Mouse (Mus musculus) cerebellum, adult 9-10 months (tissue): ENCODE results near the gene Abcc6.

ENCODE experiments used
- DNase-seq: peaks from one replicate; pipeline ENCODE4 v3.0.0; 2022

Gene Abcc6

DNA sequence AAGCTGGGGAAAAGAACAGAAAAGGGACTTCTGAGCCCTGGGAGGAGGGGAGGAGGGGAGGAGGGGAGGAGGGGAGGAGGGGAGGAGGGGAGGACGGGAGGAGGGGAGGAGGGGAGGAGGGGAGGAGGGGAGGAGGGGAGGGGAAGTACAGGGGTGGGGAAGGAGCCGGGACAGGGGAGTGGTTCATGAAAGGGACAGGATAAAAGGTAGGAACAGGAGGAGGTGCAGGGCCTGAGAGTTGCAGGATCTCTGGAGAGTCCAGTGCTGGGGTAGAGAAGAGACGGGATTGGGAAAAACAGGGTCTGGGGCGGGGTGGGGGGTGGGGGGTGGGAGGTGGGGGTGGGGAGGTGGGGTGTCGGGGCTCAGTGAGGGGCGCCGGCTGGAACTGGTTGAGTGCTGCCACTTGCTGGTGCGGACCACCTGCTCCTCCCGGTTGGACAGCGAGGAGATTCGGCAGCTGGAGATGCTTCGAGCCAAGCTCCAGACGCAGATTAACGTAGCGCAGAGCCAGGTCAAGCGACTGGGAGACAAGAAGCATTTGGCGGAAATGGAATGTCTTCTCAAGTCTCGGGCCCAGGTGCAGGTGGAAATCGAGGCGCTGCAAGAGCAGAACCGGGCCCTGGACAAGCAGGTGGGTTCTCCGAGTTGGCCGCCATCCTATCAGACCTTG lies 101.3 kb downstream of the Abcc6 start:
- DNase-seq: no peak

DNA sequence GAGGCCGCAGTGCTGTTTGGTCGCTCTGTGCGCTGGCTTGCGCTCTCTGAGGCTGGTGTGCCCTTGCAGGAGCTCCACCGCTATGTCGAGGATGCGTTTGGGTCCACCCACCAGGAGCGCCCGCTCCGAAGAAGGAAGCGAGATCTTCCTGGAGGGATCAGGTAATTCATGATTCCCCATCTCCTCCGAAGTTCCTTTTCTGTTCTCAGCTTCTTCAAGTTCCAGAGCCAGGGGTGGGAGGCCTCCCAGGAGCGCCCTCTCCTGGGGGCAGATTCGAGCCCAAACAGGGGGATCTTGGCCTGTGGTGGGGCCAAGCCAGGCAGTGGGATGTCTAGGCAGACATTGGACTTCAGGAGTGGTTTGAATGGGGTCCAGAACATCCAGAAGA lies 105.7 kb downstream of the Abcc6 start:
- DNase-seq: no peak

DNA sequence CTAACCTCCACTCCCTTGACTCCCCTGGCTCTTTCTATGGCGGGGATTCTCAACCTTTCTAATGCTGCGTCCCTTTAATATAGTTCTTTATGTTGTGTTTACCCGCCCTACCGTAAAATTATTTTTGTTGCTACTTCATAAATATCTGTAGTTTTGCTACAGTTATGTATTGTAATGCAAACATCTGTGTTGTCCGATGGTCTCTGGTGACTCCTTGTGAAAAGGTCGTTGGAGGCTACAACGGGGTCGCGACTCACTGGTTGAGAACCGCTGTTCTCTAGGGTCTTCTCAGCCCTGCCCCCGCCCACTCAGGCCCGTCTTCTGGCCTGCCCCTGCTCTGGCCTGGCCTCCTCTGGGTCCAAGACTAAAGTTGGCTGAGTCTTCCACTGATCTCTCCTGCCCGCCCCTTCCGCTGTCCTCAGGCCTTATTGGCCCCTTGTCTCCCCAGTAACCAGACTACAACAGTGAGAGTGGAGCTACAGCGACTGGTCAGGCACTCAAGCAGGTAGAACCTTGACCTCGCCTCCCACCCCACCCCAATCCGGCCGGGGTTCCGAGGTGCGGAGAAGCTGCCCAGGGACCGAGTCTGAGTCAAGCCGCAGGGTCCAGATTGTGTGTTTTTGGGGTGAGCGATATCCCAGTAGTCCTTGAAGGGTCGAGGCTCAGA lies 106.2 kb downstream of the Abcc6 start, which contains the start of gene Ccdc114:
Ccdc114 (plus strand) TSS at position 311 of the 667 bp plus-strand sequence.
- DNase-seq: peak; percentile 33

DNA sequence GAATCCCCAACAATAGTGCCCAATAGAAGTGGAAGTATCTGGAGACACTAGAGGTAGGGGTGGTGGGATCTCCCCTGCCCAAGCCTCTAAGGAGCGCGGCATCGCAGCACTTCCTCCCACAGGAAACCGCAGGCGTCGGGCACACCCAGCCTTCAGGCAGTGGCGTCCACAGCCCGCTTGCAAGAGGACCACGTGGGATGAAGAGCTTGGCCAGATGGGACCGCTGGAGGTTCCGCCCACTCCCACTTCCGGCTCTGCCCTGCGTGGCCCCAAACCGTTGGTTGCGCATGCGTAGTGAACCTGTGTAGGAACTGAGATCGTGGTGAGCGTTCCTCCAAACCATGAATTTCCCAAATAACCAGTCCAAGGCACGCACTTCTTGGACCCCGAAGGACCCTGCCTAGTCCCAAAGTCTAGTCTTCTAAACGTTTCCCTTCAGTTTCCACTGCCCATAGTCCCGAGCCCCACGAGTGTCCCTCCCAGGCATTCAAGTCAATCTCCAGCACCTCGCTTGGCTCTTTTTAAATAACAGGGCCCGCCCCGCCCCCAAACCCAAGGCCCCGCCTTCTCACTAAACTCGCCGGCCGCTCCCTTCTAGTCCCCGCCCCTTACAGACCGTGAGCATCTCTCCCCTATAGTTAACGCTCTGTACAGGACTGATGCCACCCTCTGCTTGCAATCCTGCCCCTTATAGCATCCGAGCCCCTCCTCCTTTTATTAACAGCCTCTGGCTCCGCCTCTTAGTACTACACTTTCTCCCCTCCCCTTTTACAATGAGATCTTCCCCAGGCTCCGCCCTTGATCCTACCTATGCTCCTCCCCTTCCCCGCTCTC lies 107.0 kb downstream of the Abcc6 start:
- DNase-seq: peak; percentile 84

DNA sequence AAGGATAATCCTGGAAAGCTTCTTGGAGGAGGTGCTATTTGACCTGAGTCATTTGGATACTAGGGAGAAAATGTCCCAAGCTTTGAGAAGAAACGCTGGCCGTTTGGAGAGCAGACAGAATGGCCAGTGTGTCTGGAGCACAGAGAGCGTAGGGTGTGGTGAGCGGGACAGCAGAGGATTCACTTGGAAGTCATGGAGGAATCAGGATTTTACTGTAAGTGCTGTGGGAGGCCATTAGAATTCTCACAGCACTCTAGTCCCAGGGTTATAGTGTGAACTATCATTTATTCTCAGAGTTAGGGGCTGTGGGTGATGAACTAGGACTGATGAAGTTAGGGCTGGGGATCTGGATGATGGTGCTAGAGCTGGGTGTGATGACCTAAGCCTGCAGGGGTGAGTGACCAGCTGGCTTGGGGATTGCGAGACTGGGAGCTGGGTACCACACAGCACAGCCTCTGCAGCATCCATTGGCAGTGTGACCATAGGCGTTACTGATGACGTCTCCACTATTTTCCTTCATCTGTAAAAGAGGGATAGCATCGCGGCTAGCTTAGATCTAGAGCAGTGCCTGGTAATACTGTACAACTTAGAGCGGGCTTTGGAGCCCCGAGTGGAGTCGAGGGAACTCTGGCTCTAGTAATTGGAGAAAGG lies 108.0 kb downstream of the Abcc6 start:
- DNase-seq: no peak

DNA sequence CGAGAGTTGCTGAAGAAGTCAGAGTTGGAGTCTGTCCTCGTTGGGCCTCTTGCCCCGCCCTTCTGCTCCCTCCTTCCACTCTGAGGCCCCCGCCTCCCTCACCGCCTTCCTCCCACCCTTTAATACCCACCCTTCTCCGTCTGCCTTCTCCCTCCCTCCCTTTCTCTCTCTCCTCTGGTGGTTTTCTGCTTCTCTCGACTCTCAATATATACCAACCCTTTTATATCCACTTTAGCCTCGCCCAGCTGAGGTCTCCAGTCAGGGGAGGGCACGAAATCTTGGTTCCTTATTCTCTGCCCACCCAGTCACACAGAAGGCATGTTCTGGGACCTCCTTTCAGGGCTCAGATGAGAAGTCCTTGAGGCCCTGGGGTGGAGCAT lies 108.9 kb downstream of the Abcc6 start, which contains the start of gene Emp3:
Emp3 (minus strand) TSS at position 163 of the 380 bp plus-strand sequence.
- DNase-seq: no peak

DNA sequence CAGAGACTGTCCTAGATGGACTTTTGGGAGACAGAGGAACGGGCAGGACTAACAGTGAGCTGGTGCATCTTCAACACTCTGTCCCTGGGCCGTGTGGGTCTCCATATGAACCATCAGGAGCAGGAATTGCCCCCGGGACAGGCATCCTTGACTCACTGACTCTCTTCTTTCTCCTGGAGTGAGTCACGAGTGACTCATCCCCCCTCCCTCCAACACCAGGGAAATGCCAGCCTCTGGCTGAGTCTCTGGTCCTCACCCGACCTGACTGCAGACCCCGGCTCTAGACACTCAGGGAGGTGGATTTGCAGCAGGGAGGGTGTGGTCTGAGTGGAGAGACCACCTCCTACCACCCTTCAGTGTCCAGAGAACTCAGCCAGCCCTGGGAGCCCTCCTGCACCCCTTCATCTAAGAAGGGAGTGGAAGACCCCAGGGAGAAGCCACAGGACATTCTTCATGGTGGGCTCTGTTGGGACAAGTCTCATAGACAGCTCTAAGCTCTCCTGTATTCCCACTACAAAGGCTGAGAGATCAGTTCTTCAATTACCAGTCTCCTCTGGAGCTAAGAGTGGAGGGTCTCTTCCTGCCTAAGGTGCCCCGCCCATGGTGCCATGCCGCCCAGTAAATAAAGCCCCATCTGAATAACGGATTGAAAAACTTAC lies 109.4 kb downstream of the Abcc6 start:
- DNase-seq: no peak

DNA sequence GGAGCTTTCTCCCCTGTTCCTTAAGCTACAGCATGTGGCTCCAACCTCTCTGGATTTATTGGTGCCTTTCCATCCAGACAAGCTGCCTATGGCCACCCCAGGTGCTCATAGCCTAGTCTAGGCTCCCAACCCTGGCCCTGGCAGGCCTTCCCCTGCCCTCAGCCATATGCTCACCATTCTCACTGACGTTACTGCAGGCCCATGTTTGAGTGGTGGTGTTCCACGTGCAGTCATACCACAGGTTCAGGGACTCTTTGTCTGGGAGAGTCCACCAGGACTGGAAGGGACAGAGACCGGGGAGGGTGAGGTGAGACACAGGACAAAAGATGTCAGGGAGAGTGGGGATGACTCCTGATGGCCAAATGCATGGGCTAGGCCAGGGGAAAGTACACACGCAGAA lies 110.3 kb downstream of the Abcc6 start:
- no peak for DNase-seq

DNA sequence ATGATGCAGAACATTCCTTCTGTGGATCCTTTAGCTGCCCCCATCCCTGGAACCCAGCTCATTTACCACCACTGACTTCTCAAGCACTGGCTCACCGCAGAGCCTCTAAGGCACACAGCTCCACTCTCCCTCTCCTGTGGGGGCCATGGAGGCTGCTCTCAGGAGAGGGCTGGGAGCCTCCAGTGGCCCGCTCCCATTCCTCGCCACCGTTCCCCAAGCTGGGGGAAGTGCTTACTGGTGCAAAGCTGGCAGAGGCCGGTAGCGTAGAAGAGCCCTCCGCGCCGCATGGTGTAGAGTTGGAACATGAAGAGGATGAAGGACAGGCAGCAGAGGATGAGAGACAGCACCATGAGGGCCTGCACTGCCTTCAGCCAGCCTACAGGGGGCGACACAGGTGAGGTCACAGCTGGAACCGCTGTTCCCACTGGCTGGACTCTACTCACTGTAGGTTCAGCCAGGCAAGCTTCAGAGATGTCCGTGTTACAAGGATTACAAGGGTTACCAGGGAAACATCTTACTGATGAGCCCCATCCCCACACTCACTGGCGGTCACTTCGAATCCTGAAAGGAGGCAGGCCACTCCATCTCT lies 110.9 kb downstream of the Abcc6 start:
- DNase-seq: no peak

DNA sequence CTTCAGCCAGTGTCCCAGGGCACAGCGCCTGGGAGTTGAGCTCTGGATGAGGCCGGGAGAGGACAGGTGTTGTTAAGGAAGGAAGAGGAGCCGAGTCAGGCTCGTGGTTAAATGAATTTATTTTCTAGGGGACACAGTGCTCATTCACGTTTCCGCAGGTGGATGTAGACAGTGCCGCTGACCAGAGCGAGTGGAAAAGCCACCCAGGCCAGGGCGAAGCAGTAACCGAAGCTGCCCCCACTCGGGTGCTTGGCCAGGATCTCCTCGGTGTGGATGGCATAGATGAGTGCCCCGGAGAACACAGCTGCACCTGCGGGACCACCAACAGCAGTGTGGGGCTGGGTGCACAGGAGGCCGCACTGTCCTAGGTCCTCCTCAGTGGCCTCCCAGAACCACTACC lies 112.2 kb downstream of the Abcc6 start:
- no peak for DNase-seq
